Mouse (Mus musculus) layer of hippocampus, postnatal 10 days (tissue): ENCODE measurements around the gene Jmjd1c. TPM values are rescaled to one million over a fixed set of nuclear protein-coding genes. Genes with fewer than 3 reads are reported as not detected.
A peak's percentile ranks its signal among the peaks of the same experiment; 100 is the strongest.

Source experiments
- DNase-seq, 2 experiments: peaks; one replicate each; pipeline ENCODE4 v3.0.0; 2021; ENCODE audit warnings: low spot score in 2 of 2
- long read RNA-seq: library from polyadenylated mRNA; stranded (forward); transcript quantifications from one replicate; pipeline ENCODE4 v2.0.0, GENCODE M21; 2023
- total RNA-seq, 2 experiments: library from RNA; stranded (reverse); gene quantifications; 2 replicates each; pipeline ENCODE4 v1.2.3; 2021

The Jmjd1c gene
- 100 to 1,000 TPM in 1 of 2 experiments, 10 to 100 TPM in 1; 99.4 to 116 TPM for total RNA-seq
- long read RNA-seq, full-length matches to known transcripts: 1 of 5 reads
- long read RNA-seq, partial matches to known transcripts: 3 of 5 reads
- long read RNA-seq, other reads (novel, unspliced or antisense): 1 of 5 reads

- peak in 1 of 2 experiments; percentile 78 for DNase-seq
Measured at GRCm38 (mm10) chr10:67095798-67096620, at the start of gene Jmjd1c. Gene Jmjd1c (plus strand): TSS chr10:67096125.

- DNase-seq: peak in 1 of 2 experiments; percentile 43
Measured at GRCm38 (mm10) chr10:67047712-67048645, 47.9 kb upstream of the Jmjd1c start.

GRCm38 (mm10) chr10:67048871-67049615 is 46.9 kb upstream of the Jmjd1c start:
- DNase-seq: no peak

GRCm38 (mm10) chr10:67049621-67050020 is 46.3 kb upstream of the Jmjd1c start:
- no peak for DNase-seq

GRCm38 (mm10) chr10:67050766-67051165 is 45.2 kb upstream of the Jmjd1c start:
- no peak for DNase-seq

DNA sequence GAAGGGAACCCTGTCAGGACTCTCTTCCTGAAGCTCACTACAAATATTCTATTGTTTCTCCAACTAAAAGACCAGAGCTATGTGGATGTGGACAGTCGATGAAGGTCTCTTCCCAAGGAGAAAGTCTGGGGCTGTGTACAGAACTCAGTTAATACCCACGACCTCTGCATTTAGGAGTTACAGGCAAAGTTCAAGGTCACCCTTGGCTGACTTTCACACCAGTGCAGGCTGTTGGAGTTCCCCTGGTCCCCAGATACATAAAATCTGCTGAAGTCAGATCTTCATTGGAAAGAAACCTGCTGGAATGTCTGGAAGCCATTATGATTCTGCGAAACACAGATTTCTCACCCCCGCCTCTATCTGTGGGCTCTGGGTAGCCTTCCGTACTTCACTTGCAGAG is 44.5 kb upstream of the Jmjd1c start:
- no peak for DNase-seq

GRCm38 (mm10) chr10:67052429-67052828 is 43.5 kb upstream of the Jmjd1c start:
- DNase-seq: no peak

DNA sequence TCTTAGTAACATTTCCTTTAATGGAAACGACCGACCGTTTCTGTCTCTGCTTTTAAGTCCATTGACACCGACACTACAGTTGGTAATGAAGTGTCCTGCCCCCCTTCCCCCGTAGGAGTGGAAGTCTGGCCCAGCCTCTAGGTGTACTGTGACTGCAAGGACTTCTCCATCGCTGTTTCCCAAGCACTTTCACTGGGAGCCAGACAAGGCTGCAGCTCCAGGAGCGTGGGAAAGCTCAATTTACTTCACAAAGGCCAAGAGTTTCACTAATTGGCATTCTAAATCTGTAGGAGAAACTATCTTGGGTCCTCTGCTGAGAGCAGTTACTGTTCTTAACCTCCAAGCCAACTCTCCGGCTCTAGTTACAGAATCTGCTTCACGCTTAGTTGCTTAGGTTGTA is 42.5 kb upstream of the Jmjd1c start:
- no peak for DNase-seq

DNA sequence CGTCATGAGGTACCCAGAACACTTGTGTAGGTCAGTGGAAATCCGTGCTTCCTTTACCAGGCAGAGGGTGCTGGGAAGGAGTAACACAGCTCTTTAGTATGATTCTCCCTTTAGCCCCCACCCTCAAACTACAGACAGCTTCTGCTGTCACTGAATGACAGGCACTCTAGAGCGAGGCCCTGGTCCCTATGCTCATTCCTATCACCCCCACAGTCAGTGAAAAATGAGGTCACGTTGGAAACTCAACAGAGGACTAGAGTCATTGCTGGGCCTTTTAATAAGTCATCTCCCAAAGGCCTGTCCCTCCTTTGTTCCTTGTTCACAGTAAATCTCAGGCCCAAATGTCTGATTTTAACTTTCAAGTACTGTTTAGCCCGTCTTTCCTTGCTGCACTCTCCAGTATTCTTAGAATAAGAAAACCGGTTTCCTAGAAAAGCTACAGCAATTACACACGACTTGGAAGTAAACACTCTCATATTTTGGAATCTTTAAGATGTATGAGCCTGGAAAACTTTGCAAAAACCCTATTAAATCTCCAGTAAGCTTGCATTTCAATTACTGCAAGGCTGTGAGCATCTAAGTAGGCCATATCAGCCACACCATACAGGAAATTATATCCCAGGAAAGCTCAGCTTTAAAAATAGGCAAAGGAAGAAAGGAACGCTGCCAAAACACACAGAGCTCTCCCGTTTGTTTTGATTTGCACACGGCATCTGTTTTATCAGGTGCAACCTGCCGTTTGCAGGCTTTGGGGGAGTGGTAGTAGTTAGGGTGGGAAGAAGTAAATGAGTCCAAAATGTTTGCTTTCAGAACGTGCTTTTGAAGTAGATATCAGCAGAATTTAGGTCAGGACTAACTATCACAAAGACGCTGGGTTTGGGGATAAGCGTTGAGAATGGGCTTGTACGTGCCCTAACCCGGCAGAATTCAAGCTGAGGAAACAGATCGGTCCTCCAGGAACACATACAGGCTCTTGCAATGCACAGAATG is 39.8 kb upstream of the Jmjd1c start:
- DNase-seq: no peak

DNA sequence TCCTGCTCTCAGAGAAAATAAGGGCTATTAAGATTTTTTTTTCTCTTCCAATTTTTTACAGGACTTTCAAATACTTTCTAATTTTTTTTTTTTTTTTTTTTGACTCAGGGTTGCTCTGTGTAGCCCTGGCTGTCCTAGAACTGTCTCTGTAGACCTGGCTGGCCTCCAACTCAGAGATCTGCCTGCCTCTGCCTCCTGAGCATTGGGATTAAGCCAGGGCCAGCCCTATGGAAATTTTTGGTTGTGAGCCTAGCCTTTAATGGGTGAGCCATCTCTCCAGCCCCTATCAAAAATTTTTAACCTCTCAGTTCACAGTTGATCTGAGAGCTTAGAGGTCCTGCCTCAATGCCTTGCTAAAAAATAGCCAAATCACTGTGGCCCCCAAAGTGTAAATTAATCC is 38.7 kb upstream of the Jmjd1c start:
- DNase-seq: no peak

- DNase-seq: no peak
Measured at GRCm38 (mm10) chr10:67057696-67058095, 38.2 kb upstream of the Jmjd1c start.

GRCm38 (mm10) chr10:67058297-67058696 is 37.6 kb upstream of the Jmjd1c start:
- peak; percentile 52 to 56 for DNase-seq

DNA sequence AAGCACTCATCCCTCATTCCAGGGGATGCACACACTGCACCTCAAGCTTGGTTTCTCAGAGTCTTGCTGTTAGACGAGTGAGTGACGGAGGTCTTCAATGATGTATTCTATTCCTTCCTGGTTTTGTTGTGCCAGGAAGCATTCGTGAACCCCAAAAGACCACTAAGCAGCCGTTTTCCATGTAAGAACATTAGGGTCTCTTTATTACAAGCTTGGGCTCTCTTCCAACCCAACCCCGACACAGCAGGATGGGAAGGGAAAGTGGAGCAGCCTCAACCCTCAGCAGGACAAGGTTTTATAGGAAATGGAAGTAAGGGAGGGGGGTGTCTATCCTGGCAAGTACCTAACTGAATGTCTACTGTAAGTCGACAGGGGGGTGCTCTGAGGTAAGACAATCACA is 37.2 kb upstream of the Jmjd1c start:
- no peak for DNase-seq

- DNase-seq: peak in 1 of 2 experiments; percentile 55
Measured at GRCm38 (mm10) chr10:67061367-67061801, 34.5 kb upstream of the Jmjd1c start.

GRCm38 (mm10) chr10:67061823-67062222 is 34.1 kb upstream of the Jmjd1c start:
- no peak for DNase-seq

- DNase-seq: no peak
Measured at GRCm38 (mm10) chr10:67065277-67065887, 30.5 kb upstream of the Jmjd1c start.

DNA sequence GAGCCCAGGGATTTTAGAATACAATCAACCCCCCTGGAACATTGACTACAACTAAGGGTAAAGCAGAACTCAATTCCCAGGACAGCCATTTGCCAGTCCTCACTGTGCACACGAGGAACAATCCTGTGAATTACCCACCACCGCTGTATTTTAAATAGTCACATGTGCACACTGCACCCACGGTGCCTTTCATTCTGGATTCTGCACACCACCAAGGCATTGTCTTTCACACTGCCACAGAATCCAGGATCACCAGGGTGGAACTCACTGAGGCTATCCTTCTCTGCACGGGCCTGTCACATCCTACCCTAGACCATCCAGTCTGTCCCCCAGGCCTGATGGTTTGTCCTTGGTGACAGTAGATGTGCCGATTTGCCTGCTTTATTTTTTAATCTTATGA is 30.0 kb upstream of the Jmjd1c start:
- no peak for DNase-seq

DNA sequence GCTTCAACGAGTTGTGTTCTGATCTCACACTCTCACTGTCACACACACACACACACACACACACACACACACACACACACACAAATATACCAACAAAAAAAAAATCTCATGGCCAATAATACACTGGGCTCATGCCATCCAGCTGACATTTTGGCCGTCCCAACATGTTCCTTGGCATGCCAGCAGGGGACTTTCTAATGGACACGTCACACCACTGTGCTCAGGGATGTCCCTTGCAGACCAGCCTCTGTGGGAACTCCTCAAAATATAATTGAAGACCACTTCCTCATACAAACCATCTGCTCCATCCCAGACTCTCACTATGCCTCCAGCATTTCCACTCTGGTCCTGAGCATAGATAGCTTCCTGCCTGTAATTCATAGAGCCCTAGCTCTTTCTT is 29.5 kb upstream of the Jmjd1c start:
- no peak for DNase-seq

- no peak for DNase-seq
Measured at GRCm38 (mm10) chr10:67069013-67069412, 26.9 kb upstream of the Jmjd1c start.
